Mouse (Mus musculus): ENCODE measurements at regions not wholly inside any gene's neighbourhood (a gene's known extent, or its start where the extent isn't known, plus 50 kb on each side); places are given as distances from the start of the nearest gene placed in this dataset.

- DNase-seq, result no peak
Observed at GRCm38 (mm10) chr3:45523281-45523680, 145.1 kb downstream of the Pcdh10 start.

GRCm38 (mm10) chr3:45547091-45547490 lies 168.9 kb downstream of the Pcdh10 start:
- peak in 1 of 2 experiments; percentile 28 for DNase-seq

DNA sequence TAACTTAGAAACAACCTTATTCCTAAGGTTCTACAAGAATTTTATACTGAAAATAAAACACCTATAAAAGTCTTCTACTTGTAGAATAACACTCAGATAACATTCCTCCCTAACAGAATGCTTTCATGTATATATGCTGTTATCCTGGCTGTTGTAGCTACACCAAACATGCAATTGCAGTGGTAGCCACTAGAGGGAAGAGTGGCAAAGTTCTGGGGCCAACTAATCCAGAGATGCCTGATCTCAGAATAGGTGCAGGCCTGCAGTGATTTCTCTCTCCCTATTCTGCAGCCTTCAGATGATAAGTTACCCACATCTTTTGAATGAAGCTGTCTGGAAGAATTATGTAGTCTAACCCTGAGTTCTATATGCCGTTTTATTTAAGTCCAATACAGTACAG lies 177.5 kb downstream of the Pcdh10 start:
- peak in 1 of 2 experiments; percentile 28 for DNase-seq

DNA sequence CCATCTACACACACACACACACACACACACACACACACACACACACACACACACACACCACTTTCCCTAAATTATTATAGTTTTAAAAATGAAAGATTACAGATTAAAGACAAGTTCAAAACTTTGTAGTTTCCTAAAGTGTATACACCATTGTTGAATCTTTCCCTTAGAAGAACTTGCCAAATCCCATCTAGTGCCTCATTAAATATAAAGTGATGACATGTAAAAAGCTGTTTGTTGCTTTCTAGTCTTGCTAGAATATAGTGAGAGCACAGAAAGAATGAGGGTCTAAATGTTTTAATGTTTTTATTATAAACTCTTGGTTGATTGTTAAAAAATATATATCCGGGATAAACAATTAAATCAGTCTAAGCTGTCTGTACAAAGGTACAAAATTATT lies 194.8 kb downstream of the Pcdh10 start:
- DNase-seq, result no peak

DNA sequence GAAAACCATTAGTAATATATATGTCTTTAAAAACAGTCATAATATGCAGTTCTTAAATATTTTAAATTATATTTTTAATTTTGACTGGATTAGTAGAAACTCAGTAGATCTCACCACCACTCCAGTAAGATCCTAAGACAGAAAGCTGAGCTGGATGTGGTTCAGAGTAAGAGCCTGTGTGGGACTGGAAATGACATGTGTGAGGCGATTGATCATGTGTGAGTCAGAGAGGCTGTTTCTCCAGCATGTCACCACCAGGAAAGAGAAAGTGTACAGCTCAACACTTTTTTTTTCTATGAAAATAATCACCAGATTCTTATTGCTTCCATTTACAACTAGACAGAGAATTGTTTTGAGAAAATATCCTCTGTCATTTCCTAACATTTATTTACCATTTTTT lies 198.8 kb downstream of the Pcdh10 start:
- no peak for DNase-seq

DNA sequence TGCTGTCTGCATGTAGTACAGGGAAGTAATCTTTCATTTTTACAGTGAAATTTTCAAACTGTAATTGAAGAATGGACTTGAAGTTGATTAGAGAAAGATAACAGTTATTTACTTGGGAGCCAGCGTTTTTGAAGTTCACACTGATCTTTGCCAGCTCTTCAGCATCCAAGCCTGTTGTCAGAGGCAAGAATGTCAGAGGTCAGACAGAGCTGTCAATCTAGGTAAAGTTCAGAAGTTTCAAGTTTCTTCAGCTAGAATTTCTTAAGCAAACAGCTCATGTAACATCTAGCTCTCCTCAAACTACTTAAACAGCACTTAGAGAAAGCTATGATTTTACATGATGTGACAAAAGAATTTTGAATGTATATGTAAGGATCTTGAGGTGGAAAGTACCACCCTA lies 215.4 kb downstream of the Pcdh10 start:
- no peak for DNase-seq

- DNase-seq, result no peak
Observed at GRCm38 (mm10) chr3:45602278-45602677, 224.1 kb downstream of the Pcdh10 start.

DNA sequence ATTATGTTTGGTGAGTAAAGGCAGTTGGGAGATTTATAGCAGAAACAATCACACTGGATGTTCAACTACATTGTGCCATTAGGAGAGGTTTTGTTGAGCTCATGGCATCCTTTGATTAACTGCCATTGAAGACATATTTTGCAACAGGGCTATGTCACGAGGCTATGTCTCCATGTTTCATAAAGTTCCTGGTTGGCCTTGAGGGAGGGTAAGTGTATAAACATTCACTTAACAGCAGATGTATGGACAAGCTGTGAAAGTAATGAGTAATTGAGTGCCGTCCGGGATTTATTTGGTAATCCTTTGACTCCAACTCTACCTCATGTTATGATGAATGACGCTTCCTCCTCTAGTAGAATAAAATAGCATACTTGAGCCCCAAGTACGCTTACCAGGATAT lies 225.0 kb downstream of the Pcdh10 start:
- DNase-seq, result no peak

DNA sequence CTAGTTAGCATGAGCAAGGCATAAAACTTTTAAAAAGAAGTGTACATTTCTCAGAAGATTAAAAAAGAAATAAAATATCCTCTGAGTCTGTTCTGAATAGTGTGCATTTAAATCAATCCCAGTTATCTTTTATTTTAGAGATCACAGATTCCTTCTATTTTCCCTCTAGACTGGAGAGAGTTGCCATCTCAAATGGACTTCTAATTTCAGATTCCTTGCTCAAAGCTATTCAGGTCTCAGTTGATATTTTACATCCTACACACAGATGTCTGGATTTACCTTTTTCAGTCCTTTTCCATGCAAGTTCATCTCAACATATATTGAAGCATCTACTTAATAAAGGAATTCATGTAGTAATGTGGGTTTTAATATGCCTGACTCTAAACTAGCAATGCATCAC lies 242.5 kb downstream of the Pcdh10 start:
- DNase-seq, result no peak

DNA sequence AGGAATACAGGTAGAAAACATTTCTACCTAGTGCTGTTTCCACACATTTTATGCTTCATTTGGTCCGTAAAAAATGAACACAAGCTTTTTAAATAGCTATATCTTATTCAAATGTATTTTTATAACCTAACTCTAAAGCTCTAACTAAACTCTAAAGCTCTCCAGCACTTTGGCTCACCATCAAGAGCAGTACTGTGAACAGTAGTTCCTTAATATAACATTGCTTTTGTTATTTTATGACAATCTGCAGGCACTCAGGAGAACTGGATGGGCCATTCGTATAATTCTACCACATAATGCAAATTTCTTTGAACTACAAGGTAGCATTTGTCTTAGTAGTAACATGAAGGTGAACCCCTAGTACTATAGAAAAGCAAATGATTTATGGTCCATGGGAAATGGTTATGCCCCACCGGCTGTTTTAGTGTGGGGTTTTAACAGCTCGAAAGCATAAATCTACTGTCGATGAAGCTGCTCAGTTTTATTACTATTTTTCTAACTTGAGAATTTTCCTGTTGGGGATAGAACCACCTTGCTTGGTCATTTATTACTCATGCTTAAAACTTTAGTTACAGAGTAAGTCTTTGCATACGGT lies 267.8 kb downstream of the Pcdh10 start:
- no peak for DNase-seq

DNA sequence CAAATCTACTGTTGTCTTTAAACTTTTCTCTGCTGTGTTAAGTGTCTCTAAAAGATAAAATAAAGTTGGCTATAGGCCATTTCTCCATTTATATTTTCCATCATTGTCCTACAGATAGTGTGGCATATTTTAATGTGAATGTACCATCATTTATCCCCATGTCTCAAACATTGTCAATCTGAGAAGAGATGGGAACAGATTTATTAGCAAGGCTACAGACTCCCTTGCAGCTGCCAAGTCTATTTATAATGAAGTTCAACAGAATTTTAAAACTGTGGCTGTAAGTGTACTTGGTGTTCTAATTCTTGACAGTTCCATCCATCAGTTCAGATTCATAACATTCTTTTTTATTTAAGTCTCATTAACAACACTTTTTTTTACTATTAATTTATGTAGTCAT lies 271.2 kb downstream of the Pcdh10 start:
- DNase-seq, result no peak

DNA sequence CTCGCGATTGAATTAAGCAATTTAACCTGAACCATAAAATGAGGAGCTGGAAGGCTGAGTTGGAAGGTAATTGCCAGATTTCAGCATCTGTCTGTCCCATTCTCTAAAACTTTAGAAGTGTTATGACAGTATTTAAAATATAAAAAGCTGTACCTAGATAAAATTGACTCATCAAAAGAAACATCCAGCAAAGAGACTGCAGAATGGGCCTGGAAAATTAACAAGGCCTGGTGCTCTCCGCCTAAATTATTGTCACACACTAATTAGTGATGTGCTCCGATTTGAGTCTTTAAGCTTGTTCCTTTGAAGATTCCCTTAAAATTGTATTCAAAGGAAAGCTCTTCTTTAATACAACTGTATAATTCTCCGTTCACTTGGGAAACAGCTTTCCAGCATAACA lies 278.8 kb downstream of the Pcdh10 start:
- DNase-seq, result no peak

GRCm38 (mm10) chr3:45658093-45658776 lies 280.0 kb downstream of the Pcdh10 start:
- no peak for DNase-seq

DNA sequence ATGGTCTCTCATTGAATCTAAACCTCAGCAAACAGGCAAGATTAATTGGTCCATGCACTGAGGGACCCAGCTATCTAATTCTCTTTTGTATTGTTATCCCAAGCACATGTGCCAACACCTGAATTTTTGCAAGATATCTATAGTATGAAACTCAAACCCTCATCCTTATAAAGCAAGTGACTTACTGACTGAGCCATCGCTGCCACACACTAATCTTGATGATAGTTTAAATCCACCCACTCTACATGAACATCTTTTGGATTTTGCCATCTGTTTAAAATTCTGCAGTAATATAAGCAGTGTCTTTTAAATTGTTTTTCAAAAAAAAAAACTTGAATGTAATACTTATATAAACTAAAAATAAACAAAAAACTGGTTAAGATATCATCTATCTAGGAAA lies 280.9 kb downstream of the Pcdh10 start:
- no peak for DNase-seq

- DNase-seq, result no peak
Observed at GRCm38 (mm10) chr3:45670434-45670833, 292.2 kb downstream of the Pcdh10 start.

DNA sequence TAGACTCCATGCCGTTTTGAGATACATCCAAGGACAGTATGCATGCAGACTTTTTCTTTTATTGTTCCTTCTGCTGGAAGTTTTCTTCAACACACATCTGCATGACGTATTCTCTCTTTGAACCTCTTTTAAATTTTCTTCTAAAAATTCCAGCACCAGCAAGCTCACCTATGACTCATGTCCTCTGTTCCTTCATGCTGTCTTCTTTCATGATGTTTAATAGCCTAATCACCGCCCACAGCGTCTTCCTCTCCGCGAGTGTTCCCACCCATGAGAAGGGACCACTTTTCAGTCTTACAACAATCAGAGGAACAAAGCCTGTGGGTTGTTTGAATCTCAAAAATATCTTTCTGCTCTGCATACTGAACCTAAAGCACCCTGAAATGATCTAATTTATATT lies 299.5 kb downstream of the Pcdh10 start:
- DNase-seq, result no peak

DNA sequence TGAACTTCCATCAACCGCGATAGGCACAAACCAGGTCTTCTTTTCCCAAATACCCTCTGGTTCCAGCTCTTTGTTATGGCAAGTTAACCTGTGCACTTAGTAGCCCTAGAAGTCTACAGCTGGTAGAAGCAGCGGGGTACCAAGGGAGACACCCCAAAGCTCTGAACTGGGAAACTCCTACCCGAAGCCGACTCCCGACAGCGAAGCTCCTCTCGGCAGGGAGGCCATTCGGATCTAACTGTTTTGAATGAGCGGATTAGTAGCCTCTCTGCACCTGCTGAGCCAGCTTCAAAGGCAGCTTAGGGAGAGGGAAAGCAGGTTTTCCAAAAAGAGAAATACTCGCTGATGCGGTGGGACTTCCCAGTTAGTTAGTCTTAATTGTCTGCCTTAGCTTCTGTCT lies 303.2 kb downstream of the Pcdh10 start:
- no peak for DNase-seq

DNA sequence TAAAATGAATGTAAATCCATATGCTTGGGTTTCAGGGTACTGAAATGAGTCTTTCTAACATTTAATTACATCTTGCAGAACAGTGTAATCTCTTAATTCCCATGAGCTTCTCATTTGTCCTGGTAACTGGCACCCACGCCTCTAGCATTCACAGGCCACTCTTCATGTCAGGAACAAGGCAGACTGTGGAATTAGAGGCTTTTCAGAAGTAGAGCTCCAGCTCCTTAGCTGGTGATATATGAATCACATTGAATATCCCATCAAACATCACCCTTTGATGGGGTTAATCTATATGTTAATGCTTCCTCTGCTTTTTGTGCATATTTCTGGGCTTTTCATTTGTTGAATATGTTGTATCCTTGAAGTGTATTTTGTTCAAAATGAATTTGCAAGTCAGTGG lies 329.7 kb downstream of the Pcdh10 start:
- DNase-seq, result no peak

All from lung, postnatal 4 days (tissue).